Mouse (Mus musculus) frontal cortex, adult (tissue): ENCODE results near the gene Tmem143.
"Not testable (repeated sequence)": the region's sequence is repeated elsewhere in the genome, so short reads cannot be mapped to it uniquely, and the experiment has no call there.

ENCODE experiments used
- ATAC-seq: cut with Nextera tagmentation; 2 replicates; pipeline ENCODE4 v1.9.2; 2017; ENCODE audit warnings: mild to moderate bottlenecking, moderate library complexity, mixed read lengths; ENCODE audit not compliant: low TSS enrichment

Gene Tmem143

GRCm38 (mm10) chr7:45896517-45897257, at the start of gene Tmem143, which contains the start of gene Syngr4:
Gene Tmem143, plus strand, starts transcription at chr7:45896941.
Gene Syngr4, minus strand, starts transcription at chr7:45896714.
- ATAC-seq: peak; percentile 82

DNA sequence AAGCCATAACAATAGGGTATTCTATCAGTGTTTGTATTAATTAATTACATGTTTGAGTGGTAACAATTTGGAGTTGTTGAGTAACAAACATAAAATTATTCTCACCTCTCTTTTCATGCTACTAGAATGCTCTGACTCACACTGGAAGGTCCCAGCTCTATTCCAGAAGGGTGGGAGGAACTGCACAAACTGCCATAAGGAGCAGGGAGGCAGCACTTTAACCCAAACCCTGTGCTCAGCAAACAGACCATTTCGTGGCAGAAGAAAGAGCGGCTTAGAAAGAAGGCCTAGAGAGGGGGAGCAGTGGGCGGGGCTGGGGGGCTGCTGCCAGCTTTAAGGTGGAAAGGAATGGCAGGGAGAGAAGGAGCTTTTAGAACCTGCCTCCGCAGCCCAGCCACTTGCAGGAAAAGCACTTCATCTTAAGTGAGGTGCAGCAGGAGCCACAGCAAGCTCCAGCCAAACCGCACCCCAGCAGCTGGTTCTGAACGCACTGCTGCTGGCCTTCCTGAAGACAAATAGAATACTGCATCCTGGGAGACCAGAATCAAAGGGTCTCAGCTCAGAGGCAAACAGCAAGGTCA, 48.2 kb upstream of the Tmem143 start:
- peak; percentile 41; the same call in 1 of the 2 replicates for ATAC-seq

GRCm38 (mm10) chr7:45850661-45851060, 46.1 kb upstream of the Tmem143 start:
- ATAC-seq: no peak

DNA sequence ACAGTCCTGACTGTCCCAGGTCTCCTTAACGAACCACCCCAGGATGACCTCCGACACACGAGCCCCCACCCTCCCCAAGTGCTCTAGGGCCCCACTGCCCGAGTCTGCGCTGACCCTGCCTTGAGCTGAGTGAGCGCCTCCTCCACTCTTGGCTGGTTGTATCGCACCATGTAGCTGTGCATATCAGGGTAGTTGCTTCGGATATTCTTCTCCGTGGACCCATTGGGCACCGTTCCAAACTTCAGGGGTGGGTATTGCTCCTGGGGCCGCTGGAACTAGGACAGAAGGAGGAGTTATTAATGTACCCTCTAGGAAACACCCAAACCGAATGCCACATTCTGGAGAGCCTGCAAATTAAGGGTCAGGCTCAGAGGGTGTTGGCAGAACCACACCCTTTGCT, 43.7 kb upstream of the Tmem143 start:
- ATAC-seq: no peak

DNA sequence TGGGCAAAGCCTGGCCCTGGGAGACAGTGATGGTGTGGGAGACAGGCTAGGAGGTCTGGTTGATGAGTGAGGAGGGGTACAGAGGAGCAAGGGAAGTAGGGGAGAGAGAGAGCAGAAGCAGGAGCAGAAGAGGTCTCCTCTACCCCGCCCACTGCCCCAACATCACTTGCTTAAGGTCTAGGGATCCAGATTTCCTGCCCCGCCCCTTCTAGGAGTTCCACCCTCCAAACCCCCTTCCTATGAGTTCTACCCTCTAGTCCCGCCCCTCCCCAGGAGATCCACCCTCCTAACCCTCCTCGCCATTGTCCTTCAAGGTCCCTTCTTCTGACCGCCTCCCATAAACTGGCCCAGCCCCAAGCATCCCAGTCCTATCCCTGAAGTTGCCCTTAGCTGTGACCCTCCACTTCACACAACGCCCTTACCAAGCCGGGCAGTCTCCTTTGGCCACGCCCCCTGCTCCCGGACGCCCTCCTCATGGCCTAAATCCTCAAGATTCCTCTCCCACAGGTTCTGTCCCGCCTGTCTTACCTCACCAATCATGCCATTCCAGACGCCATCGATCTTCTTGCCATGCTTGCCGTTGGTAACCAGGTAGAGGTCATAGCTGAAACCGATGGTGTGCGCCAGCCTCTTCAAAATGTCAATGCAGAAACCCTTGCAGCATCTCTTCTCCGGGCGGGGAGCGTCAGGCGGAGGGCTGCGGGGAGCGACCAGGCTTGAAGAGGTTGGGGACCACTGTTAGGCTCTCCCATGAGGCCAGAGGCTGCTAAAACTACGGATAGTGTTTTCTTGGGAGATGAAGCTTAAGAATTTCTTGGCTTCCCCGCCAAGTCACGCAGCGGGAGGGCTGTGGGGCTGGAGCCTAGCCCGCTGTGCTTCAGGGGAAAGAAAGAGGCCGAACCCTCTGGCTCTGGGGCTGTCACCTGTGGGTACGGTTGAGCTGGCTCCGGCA, 39.5 kb upstream of the Tmem143 start:
- ATAC-seq: no peak

GRCm38 (mm10) chr7:45859008-45859407, 37.7 kb upstream of the Tmem143 start:
- ATAC-seq: no peak

DNA sequence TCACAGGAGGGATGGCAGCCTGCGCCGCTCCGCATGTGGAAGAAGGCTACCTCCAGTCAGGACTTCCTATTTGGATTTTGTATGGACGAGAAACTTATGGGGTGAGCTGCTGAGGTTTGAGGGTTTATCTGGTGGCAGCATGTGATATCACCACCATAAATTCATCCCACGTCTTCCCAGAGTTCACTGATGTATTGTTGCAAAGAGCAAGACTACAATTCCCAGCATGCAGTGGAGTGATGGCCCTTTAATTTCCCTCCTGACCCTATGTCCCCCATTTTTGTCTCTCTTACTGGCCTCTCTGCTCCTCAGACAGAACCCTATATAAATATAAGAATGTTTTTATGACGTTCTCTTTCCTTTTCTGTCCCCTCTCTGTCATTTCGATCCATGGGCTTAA, 33.9 kb upstream of the Tmem143 start:
- no peak for ATAC-seq

GRCm38 (mm10) chr7:45864435-45864834, 32.3 kb upstream of the Tmem143 start:
- no peak for ATAC-seq

DNA sequence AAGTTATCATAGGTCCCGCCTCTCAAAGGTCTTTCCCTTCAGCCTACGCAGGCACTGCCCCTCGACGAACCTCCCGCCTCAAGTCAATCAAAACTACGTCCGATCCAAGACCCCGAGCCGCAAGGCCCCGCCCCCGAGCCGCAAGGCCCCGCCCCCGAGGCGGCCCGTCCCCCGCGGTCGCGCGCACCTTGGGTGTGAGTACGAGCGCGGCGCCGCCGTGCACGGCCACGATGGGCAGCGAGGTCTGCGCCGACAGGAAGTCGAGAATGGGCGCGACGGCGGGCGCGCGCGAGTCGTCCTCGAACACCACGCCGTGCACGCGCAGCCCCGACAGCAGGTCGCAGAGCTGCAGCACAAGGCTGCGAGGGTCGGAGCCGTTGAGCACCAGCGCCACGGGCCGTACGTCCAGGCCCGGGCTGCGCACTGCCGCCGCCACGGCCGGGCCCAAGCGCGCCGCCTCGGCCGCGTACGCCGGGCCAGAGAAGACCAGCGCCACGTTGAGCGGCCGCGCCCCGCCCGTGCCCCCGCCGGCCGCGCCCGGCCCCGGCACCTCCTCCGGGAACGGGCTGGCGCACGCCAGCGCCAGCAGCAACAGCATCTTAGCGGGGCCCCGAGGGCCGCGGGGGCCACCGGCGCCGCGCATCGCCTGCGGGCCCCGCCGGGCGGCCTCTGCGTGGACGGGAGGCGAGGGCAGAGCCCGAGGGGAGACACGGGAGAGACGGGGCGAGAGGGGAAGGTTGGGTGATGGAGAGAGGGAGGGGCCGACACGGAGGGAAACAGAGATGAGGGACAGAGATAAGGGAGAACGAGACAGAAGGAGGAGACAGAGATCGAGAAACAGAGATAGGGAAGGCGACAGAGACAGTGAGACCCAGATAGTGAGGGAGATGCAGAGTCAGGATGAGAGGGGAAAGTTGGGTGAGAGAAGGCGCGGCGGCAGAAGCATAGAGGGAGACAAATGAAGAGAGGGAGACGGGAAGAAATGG, 30.5 kb upstream of the Tmem143 start:
- peak; percentile 42 for ATAC-seq

DNA sequence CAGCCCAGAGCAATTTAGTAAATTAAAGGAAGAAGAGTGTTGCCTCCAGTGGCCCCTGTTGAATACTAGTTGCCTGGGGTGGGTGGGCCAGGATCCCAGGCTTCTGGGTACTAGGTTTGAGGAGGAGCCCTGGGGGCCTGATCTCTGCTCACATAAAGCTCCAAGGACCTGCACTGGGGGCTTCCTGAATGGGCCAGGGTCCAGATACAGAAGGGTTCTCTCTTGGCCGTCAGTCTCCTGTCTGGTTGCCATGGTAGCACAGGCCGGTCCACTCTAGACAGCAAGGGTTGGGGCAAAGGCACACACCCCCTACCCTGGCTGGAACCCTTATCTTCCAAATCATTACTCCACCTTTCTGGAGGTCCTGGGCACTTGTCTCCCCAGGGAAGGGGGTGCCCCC, 28.9 kb upstream of the Tmem143 start:
- ATAC-seq: no peak

- no peak for ATAC-seq
These were observed 27.6 kb upstream of the Tmem143 start for GRCm38 (mm10) chr7:45869107-45869670.

GRCm38 (mm10) chr7:45869787-45870186, 27.0 kb upstream of the Tmem143 start:
- ATAC-seq: no peak

DNA sequence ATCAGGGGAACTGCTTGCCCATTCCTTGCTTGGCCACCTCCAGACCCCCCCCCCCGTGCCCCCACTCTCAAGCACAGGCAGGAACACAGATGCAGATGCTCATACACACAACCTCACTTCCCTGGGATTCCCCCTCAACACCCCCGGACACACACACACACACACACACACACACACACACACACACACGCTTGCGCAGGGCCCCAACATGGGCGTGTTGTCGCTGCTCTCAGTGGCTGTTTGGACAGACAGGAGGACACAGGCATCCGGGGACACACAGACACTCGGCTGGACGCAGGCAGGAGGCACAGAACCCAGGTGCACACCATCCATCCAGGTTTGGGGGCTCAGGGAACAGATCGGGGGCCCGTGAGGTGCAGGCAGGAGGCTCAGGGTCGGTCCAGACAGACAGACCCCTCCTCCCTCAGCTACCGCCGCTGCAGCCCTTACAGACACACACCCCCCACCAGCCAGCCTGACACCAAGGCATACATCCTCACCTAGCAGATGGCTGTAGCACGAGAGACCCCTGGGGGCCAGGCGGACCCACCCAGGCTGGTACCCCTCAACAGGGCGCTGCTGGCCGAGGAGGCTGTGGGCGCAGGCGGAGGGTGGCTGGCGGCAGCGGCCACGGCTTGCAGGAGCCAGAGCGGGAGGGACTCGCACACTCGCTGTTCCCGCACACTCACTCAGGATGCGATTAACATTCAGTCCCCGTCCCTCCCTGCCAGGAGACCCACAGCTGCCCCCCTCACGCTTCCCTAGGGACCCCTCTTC, 26.3 kb upstream of the Tmem143 start:
- ATAC-seq: no peak

DNA sequence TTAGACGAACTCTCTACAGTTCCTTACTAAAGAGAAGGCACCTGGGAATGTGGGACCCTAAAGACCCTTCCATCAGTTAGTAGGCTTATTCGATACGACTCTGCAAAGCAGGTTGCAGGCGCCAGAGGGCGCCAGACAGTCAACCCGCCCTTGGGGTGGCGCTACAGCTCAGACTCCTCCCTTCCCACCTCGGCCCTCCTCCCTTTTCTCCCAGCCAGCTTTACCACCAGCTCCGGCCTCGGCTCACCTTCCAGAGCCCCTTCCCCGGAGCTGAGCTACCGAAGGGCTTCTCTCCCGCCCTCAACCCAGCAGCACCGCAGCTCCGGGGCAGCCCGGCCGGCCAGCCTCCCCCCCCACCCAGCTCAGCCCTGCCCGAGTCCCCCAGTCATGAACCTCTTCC, 24.1 kb upstream of the Tmem143 start, which contains the start of gene Kdelr1:
Gene Kdelr1, plus strand, starts transcription at position 149 of the 400 bp plus-strand sequence.
- peak; percentile 84 for ATAC-seq

GRCm38 (mm10) chr7:45873061-45873947, 23.4 kb upstream of the Tmem143 start:
- peak; percentile 68 for ATAC-seq

DNA sequence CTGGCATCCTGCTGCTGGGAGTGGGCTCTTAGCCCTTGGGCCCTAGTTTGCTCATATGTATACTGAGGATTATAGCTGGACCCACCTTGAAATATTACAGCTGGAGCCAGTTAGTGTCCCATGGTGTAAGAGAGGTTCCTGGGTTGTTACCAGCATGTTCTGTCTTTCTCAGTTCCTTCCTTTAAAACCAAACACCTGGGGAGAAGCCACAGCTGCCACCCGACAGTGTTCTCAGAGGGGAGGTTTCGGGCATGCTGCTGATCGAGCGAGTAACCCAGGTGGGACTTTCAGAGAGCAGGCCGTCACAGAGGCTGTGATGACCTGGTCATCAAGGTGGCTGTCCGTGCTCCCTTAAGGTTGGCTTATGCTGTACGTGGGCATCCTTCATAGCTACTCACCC, 19.8 kb upstream of the Tmem143 start:
- ATAC-seq: no peak

DNA sequence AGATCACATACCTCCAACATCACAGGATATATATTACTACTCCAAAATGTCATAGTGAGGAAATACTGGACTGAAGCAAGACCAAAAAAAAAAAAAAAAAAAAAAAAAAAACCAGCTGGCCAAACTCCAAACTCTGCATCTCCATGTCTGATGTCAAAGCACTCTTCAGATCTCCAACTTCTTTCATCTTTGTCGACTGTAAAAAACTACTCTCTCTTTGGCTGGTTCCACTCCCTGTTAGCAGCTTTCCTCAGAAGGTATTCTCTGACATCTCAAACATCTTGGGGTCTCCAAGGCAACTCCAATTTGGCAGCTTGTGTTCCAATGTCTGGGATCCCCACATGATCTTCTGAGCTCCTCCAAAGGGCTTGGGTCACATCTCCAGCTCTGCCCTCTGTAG, 18.5 kb upstream of the Tmem143 start, which contains the start of gene Grin2d:
Gene Grin2d, minus strand, starts transcription at position 101 of the 400 bp plus-strand sequence.
- not testable (repeated sequence) for ATAC-seq

DNA sequence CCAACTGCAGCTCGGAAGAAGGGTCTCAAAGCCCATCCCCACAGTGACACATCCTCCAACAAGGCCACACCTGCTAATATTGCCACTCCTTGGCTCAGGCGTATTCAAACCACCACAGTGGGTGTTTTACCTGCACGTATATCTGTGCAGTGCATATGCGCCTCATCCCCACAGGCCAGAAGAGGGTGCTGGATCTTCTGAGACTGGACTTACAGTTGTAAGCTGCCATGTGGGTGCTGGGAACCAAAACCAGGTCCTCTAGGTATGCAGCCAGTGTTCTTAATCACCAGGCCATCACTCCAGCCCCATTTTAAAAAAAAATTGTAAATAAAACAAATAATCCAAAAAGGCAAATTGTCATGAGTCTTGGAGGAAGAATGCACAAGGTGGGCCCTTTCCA, 16.2 kb upstream of the Tmem143 start:
- ATAC-seq: no peak

DNA sequence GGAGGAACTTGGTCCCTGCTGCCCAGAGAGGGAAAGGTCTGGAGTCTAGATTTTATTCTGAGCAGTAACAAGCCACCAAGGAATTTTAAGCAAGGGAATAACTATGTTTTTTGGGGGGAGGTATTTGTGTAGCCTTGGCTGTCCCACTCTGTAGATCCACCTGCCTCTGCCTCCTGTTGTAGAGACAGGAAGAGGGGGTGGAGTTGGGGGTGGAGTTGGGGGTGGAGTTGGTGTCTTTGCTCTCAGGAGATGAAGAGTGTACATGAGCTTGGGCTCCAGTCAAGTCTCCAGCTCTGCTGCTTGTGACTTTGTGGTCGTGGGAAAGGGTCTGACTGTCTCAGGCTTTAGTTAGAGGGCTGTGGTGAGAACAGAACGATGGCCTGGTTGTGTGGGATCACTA, 15.7 kb upstream of the Tmem143 start:
- no peak for ATAC-seq
